Comparison of ENCODE assay signal across 10 mouse cellular contexts in the genomic region with DNA sequence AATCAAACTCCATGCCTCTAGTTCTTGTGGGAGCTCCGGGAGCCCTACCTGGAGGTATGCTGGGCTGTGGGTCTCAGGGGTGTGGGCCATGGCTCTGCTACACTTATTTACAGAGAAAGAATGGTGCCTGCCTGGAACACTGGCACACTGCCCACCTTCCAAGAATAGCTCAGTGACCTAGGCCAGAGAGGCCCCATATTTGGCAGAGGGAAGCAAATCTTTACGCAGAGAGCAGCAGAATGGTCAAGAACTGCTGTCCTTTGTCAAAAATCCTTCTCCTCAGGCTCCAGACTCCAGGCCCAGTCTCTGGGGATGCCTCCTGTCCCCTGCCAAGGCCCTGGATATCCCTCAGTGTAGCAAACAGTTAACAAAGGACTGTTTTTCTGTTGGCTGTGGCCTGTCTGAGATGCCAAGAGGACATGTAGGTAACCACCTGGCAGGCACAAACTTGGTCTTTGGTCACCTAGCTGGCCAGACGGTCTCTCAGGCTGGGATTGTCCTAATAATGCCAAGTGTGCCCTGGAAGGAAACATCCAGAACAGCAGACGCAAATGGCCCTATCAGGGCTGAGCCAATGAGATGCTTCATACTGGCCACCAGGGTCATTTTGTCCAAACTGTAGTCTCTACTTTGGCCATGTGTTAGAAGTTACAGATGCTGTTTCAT. TPM values are rescaled to one million over a fixed set of nuclear protein-coding genes. Genes with fewer than 3 reads are reported as not detected.
A peak's percentile ranks its signal among the peaks of the same experiment; 100 is the strongest.
DNase-seq lines count a peak whose midpoint lies in the region; ATAC-seq and TF ChIP-seq lines count a peak whose summit lies in the region.
"Had no signal": no experiment of that assay in that cellular context is flagged by ENCODE, and none has a peak within 500 bp of the region (broad histone marks: within the 10 kb centered on the region; RNA-seq: fewer than 3 reads in every experiment).

No protein-coding gene starts in this region.

- ATAC-seq in midbrain, embryonic 15.5 days (replicated peaks) = 0 out of 2 replicates have a peak, but pooled peaks have one; percentile 14
- ATAC-seq in midbrain, postnatal 0 days (ENCODE audit: low FRiP score) = no peak
- ATAC-seq in neural tube, embryonic 15.5 days (ENCODE audit: low FRiP score) = no peak
- ATAC-seq: inflammation-experienced regulatory T-cells, adult 6 months had no signal

- H3K4me2 ChIP-seq in midbrain, embryonic 15.5 days = no peak overlapping the region
- no peak overlapping the region for H3K4me2 ChIP-seq in midbrain, postnatal 0 days (ENCODE audit: low read depth, low read length, poor library complexity, severe bottlenecking)
- H3K4me2 ChIP-seq in neural tube, embryonic 15.5 days = no peak overlapping the region
- H3K4me2 ChIP-seq: embryonic facial prominence, embryonic 12.5 days had no signal

- no peak overlapping the region for H3K27ac ChIP-seq in midbrain, embryonic 15.5 days
- no peak overlapping the region for H3K27ac ChIP-seq in midbrain, postnatal 0 days (ENCODE audit: low read depth, low read length)
- H3K27ac ChIP-seq in small intestine, adult 2 months (ENCODE audit: insufficient read depth, low read depth, low read length) = peak overlapping the region; percentile 22; the same call in 1 of the 2 replicates
- H3K27ac ChIP-seq in neural tube, embryonic 15.5 days (replicated peaks) = no peak overlapping the region
- H3K27ac ChIP-seq: embryonic facial prominence, embryonic 12.5 days had no signal

- no peak for TF ChIP-seq POLR2A in small intestine, adult 2 months (IDR thresholded peaks at IDR 0.05; ENCODE audit: low read depth, low read length)

- H3K9me3 ChIP-seq in midbrain, embryonic 15.5 days = no peaks in the 10 kb centered on the region
- no peaks in the 10 kb centered on the region for H3K9me3 ChIP-seq in midbrain, postnatal 0 days (ENCODE audit: low read length)
- H3K9me3 ChIP-seq in neural tube, embryonic 15.5 days (replicated peaks) = no peaks in the 10 kb centered on the region
- H3K9me3 ChIP-seq: embryonic facial prominence, embryonic 12.5 days had no signal

- 79% methylated on average over 4 of the region's 4 CpGs for WGBS in midbrain, embryonic 15.5 days
- WGBS in midbrain, postnatal 0 days = 72% methylated on average over 4 of the region's 4 CpGs
- WGBS in small intestine, adult 2 months = 63% methylated on average over 4 of the region's 4 CpGs
- WGBS in neural tube, embryonic 15.5 days = 81% methylated on average over 4 of the region's 4 CpGs

- H3K4me3 ChIP-seq in midbrain, embryonic 15.5 days = no peak overlapping the region
- no peak overlapping the region for H3K4me3 ChIP-seq in midbrain, postnatal 0 days (ENCODE audit: low read depth, low read length)
- H3K4me3 ChIP-seq in small intestine, adult 2 months (ENCODE audit: low read depth, low read length) = no peak overlapping the region
- no peak overlapping the region for H3K4me3 ChIP-seq in neural tube, embryonic 15.5 days (replicated peaks)
- H3K4me3 ChIP-seq: embryonic facial prominence, embryonic 12.5 days had no signal

- no peak for TF ChIP-seq CTCF in midbrain, postnatal 0 days (IDR thresholded peaks at IDR 0.05)
- TF ChIP-seq CTCF in small intestine, adult 2 months (IDR thresholded peaks at IDR 0.05; ENCODE audit: extremely low read depth, insufficient read length, insufficient replicate concordance, low read depth, low read length) = no peak

- H3K36me3 ChIP-seq in midbrain, embryonic 15.5 days (replicated peaks) = no peaks in the 10 kb centered on the region
- no peaks in the 10 kb centered on the region for H3K36me3 ChIP-seq in midbrain, postnatal 0 days (ENCODE audit: insufficient read depth, low read length)
- no peaks in the 10 kb centered on the region for H3K36me3 ChIP-seq in small intestine, adult 2 months (ENCODE audit: control insufficient read depth, insufficient read depth, low read length)
- H3K36me3 ChIP-seq in neural tube, embryonic 15.5 days = no peaks in the 10 kb centered on the region
- H3K36me3 ChIP-seq: embryonic facial prominence, embryonic 12.5 days had no signal

- 0 out of 2 replicates have a peak, but pooled peaks cover 5% of the 10 kb centered on the region for H3K4me1 ChIP-seq in midbrain, embryonic 15.5 days
- 0 out of 2 replicates have a peak, but pooled peaks cover 4% of the 10 kb centered on the region for H3K4me1 ChIP-seq in midbrain, postnatal 0 days (ENCODE audit: insufficient read depth, low read length)
- H3K4me1 ChIP-seq in small intestine, adult 2 months (ENCODE audit: control insufficient read depth, insufficient read depth, insufficient read length, low read length) = no peaks in the 10 kb centered on the region
- H3K4me1 ChIP-seq in neural tube, embryonic 15.5 days = peaks cover 12% of the 10 kb centered on the region; the same call in 1 of the 2 replicates
- H3K4me1 ChIP-seq: embryonic facial prominence, embryonic 12.5 days had no signal

- intact Hi-C loops in heart, postnatal 25 days (cut with DNase I) = no loop called here

- no peak overlapping the region for H3K9ac ChIP-seq in midbrain, embryonic 15.5 days
- no peak overlapping the region for H3K9ac ChIP-seq in midbrain, postnatal 0 days (replicated peaks; ENCODE audit: low read length, poor library complexity, severe bottlenecking)
- no peak overlapping the region for H3K9ac ChIP-seq in neural tube, embryonic 15.5 days (replicated peaks)
- H3K9ac ChIP-seq: embryonic facial prominence, embryonic 12.5 days had no signal

- no peaks in the 10 kb centered on the region for H3K27me3 ChIP-seq in midbrain, embryonic 15.5 days (replicated peaks)
- H3K27me3 ChIP-seq in midbrain, postnatal 0 days (ENCODE audit: insufficient read depth, low read length) = no peaks in the 10 kb centered on the region
- H3K27me3 ChIP-seq in small intestine, adult 2 months (ENCODE audit: control insufficient read depth, insufficient read depth, low read length) = no peaks in the 10 kb centered on the region
- H3K27me3 ChIP-seq in neural tube, embryonic 15.5 days (replicated peaks) = no peaks in the 10 kb centered on the region
- H3K27me3 ChIP-seq: embryonic facial prominence, embryonic 12.5 days had no signal

- DNase-seq in midbrain, postnatal 0 days (ENCODE audit: low spot score) = no peak
- DNase-seq in cerebellum, postnatal 14 days = peak; percentile 67 to 78
- DNase-seq in heart, postnatal 25 days (ENCODE audit: low spot score) = peak; percentile 18
- no peak for DNase-seq in right cerebral cortex, postnatal 4 days
- DNase-seq in T-cell, adult 2 months (ENCODE audit: low spot score) = no peak

RNA-seq across cellular contexts. Expression of a gene that starts 29.8 kb away (rescaled TPM):
- polyA plus RNA-seq in midbrain, embryonic 15.5 days (2015; fragmentation: Nextera tagmentation; extraction: Ambion mirVana) = 1.7 and 1.9 TPM in 2 replicates
- total RNA-seq in midbrain, postnatal 0 days (2014; rRNA removed) = 17.6 and 17.7 TPM in 2 replicates
- 1.4 and 1.7 TPM in 2 replicates for polyA plus RNA-seq in midbrain, postnatal 0 days (2015; fragmentation: Nextera tagmentation; extraction: Ambion mirVana)
- 1 to 10 TPM; 1.4 to 2.0 TPM for total RNA-seq in heart, postnatal 25 days (2021)
- 0.46 and 0.48 TPM in 2 replicates for polyA plus RNA-seq in small intestine, adult 2 months (2012; rRNA removed)
- 1.8 and 2.0 TPM in 2 replicates for polyA plus RNA-seq in neural tube, embryonic 15.5 days (2015; fragmentation: Nextera tagmentation; extraction: Ambion mirVana)

RNA-seq across cellular contexts. Expression of a gene that starts 52.1 kb away (rescaled TPM):
- polyA plus RNA-seq in midbrain, embryonic 15.5 days (2015; fragmentation: Nextera tagmentation; extraction: Ambion mirVana) = not detected in 2 replicates
- total RNA-seq in midbrain, postnatal 0 days (2014; rRNA removed) = not detected in 2 replicates
- not detected in 2 replicates for polyA plus RNA-seq in midbrain, postnatal 0 days (2015; fragmentation: Nextera tagmentation; extraction: Ambion mirVana)
- total RNA-seq in heart, postnatal 25 days (2021) = not detected
- polyA plus RNA-seq in small intestine, adult 2 months (2012; rRNA removed) = not detected in 2 replicates
- not detected in 2 replicates for polyA plus RNA-seq in neural tube, embryonic 15.5 days (2015; fragmentation: Nextera tagmentation; extraction: Ambion mirVana)
- polyA plus RNA-seq: embryonic facial prominence, embryonic 12.5 days; inflammation-experienced regulatory T-cells, adult 6 months had no signal

Comparison
In these comparisons a context has a peak if more than half of its experiments do, and no peak if none do; other contexts are left out.
1. DNase-seq: peak in cerebellum, postnatal 14 days (2 of 2) and heart, postnatal 25 days (single experiment); none in midbrain, postnatal 0 days (single experiment), right cerebral cortex, postnatal 4 days (single experiment) and T-cell, adult 2 months (single experiment).